Mouse (Mus musculus) embryonic facial prominence, embryonic 11.5 days (tissue): Measurements from ENCODE around the gene Syne4. TPM values are rescaled to one million over a fixed set of nuclear protein-coding genes. Genes with fewer than 3 reads are reported as not detected.

Experiments used
- polyA plus RNA-seq: library from polyadenylated mRNA; unstranded; fragments of >200 nt; fragmentation: Nextera tagmentation; extraction: Ambion mirVana; gene quantifications from 2 replicates; pipeline ENCODE4 v1.2.1, GENCODE M21; 2014

Gene Syne4
- polyA plus RNA-seq, 1 experiment from 2014 or later = 34.5 TPM

Other genes with a start within 250 kb of the Syne4 start
- gene Zfp82, start 241.9 kb upstream of the Syne4 start, polyA plus RNA-seq = 3.4 and 4.2 TPM in 2 replicates
- 3.6 and 4.8 TPM in 2 replicates for gene Gm26920, start 224.4 kb upstream of the Syne4 start, polyA plus RNA-seq
- 17.5 and 18.4 TPM in 2 replicates for gene Zfp566, start 224.3 kb upstream of the Syne4 start, polyA plus RNA-seq
- 152 and 161 TPM in 2 replicates for gene Zfp260, start 220.0 kb upstream of the Syne4 start, polyA plus RNA-seq
- gene Zfp382, start 192.9 kb upstream of the Syne4 start, polyA plus RNA-seq = 5.9 and 6.2 TPM in 2 replicates
- gene Zfp146, start 145.1 kb upstream of the Syne4 start, polyA plus RNA-seq = 19.8 and 23.0 TPM in 2 replicates
- gene Cox7a1, start 130.7 kb upstream of the Syne4 start, polyA plus RNA-seq = 2.4 and 3.0 TPM in 2 replicates
- 56.8 and 56.9 TPM in 2 replicates for gene Capns1, start 116.0 kb upstream of the Syne4 start, polyA plus RNA-seq
- 166 and 177 TPM in 2 replicates for gene Polr2i, start 82.9 kb upstream of the Syne4 start, polyA plus RNA-seq
- gene Tbcb, start 82.5 kb upstream of the Syne4 start, polyA plus RNA-seq = 245 and 256 TPM in 2 replicates
- gene Ovol3, start 79.1 kb upstream of the Syne4 start, polyA plus RNA-seq = not detected in 2 replicates
- 0.28 and 0.31 TPM in 2 replicates for gene Thap8, start 34.7 kb upstream of the Syne4 start, polyA plus RNA-seq
- gene Wdr62, start 34.4 kb upstream of the Syne4 start, polyA plus RNA-seq = 5.2 and 9.3 TPM in 2 replicates
- 52.5 and 70.5 TPM in 2 replicates for gene Clip3, start 23.1 kb upstream of the Syne4 start, polyA plus RNA-seq
- 80.7 and 92.0 TPM in 2 replicates for gene Alkbh6, start 6.1 kb upstream of the Syne4 start, polyA plus RNA-seq
- gene E130208F15Rik, start 6.9 kb downstream of the Syne4 start, polyA plus RNA-seq = 1.4 TPM in 1 of 2 replicates, not detected in the other
- gene Sdhaf1, start 9.1 kb downstream of the Syne4 start, polyA plus RNA-seq = 24.4 and 25.0 TPM in 2 replicates
- gene Lrfn3, start 48.0 kb downstream of the Syne4 start, polyA plus RNA-seq = 4.5 and 5.1 TPM in 2 replicates
- 16.9 and 17.9 TPM in 2 replicates for gene Tyrobp, start 99.0 kb downstream of the Syne4 start, polyA plus RNA-seq
- gene Hcst, start 105.0 kb downstream of the Syne4 start, polyA plus RNA-seq = 0.72 TPM in 1 of 2 replicates, not detected in the other
- 1.6 TPM in 2 replicates for gene Nfkbid, start 106.9 kb downstream of the Syne4 start, polyA plus RNA-seq
- 40.2 and 45.4 TPM in 2 replicates for gene Aplp1, start 130.7 kb downstream of the Syne4 start, polyA plus RNA-seq
- gene Kirrel2, start 142.9 kb downstream of the Syne4 start, polyA plus RNA-seq = 0.45 and 0.84 TPM in 2 replicates
- gene Nphs1, start 143.5 kb downstream of the Syne4 start, polyA plus RNA-seq = 0.36 TPM in 1 of 2 replicates, not detected in the other
- not detected in 2 replicates for gene Prodh2, start 178.8 kb downstream of the Syne4 start, polyA plus RNA-seq
- 11.5 and 14.7 TPM in 2 replicates for gene Arhgap33, start 220.3 kb downstream of the Syne4 start, polyA plus RNA-seq
- gene Hspb6, start 237.4 kb downstream of the Syne4 start, polyA plus RNA-seq = 4.4 and 6.2 TPM in 2 replicates
- gene Proser3, start 237.5 kb downstream of the Syne4 start, polyA plus RNA-seq = 13.0 and 13.7 TPM in 2 replicates
- 40.2 and 44.8 TPM in 2 replicates for gene Lin37, start 245.0 kb downstream of the Syne4 start, polyA plus RNA-seq
- 99.9 and 102 TPM in 2 replicates for gene U2af1l4, start 248.5 kb downstream of the Syne4 start, polyA plus RNA-seq
- gene Gm49396, start 248.5 kb downstream of the Syne4 start, polyA plus RNA-seq = 5.9 and 7.0 TPM in 2 replicates
- gene Psenen, start 248.8 kb downstream of the Syne4 start, polyA plus RNA-seq = 108 and 110 TPM in 2 replicates